Mouse (Mus musculus): Measurements from ENCODE around the gene Amot.

- TF ChIP-seq CTCF (IDR thresholded peaks at IDR 0.05; ENCODE audit: insufficient read depth, low read length) = no peak
- no peak for TF ChIP-seq POLR2A (IDR thresholded peaks at IDR 0.05; ENCODE audit: borderline replicate concordance, extremely low read depth, low read depth, low read length)
Measured at GRCm38 (mm10) chrX:145501666-145502355, 3.2 kb downstream of the Amot start.

All from lung, adult 2 months (tissue).